Mouse (Mus musculus) olfactory bulb, adult 2 months (tissue): ENCODE data around the gene Smpdl3a.

Experiments
- CTCF ChIP-seq: fragments of 200-500 bp; IDR thresholded peaks from 2 replicates; pipeline ENCODE4 v1.5.1; 2012; ENCODE audit warnings: low read depth, mild to moderate bottlenecking, low read length, moderate library complexity; ENCODE audit not compliant: insufficient read depth
- POLR2A ChIP-seq: fragments of 200-500 bp; IDR thresholded peaks from 2 replicates; pipeline ENCODE4 v1.6.1; 2012; ENCODE audit warnings: mild to moderate bottlenecking, low read depth, low read length, moderate library complexity; ENCODE audit not compliant: insufficient read depth

GRCm38 (mm10) chr10:57807754-57808153, 13.6 kb downstream of the Smpdl3a start:
- no peak for TF ChIP-seq POLR2A
- TF ChIP-seq CTCF: no peak
